Mouse (Mus musculus): ENCODE measurements around the gene 1700006A11Rik. TPM values are rescaled to one million over a fixed set of nuclear protein-coding genes. Genes with fewer than 3 reads are reported as not detected.
"Not testable (repeated sequence)": the region's sequence is repeated elsewhere in the genome, so short reads cannot be mapped to it uniquely, and the experiment has no call there.

Gene 1700006A11Rik
- total RNA-seq (2014; rRNA removed) (not detected in 2 replicates), polyA plus RNA-seq (2015; fragmentation: Nextera tagmentation; extraction: Ambion mirVana) (not detected in 2 replicates)

GRCm38 (mm10) chr3:124425940-124426339, at the start of gene 1700006A11Rik:
1700006A11Rik (minus strand) TSS chr3:124426040.
- WGBS: 93% methylated on average over 1 of the region's 1 CpGs
- no peak within 1 kb of the TSS for H3K4me3 ChIP-seq (ENCODE audit: low read depth, low read length)
- H3K4me2 ChIP-seq (ENCODE audit: low read depth, low read length, poor library complexity, severe bottlenecking): no peak within 1 kb of the TSS
- no peaks in the 10 kb centered on the region for H3K27me3 ChIP-seq (ENCODE audit: insufficient read depth, low read length)
- no peak for ATAC-seq (ENCODE audit: low FRiP score)
- H3K9ac ChIP-seq (replicated peaks; ENCODE audit: low read length, poor library complexity, severe bottlenecking): no peak within 1 kb of the TSS
- H3K4me1 ChIP-seq (ENCODE audit: insufficient read depth, low read length): no peaks in the 10 kb centered on the region
- no peak within 1 kb of the TSS for H3K27ac ChIP-seq (ENCODE audit: low read depth, low read length)
- no peaks in the 10 kb centered on the region for H3K9me3 ChIP-seq (ENCODE audit: low read length)
- no peak for DNase-seq (ENCODE audit: low spot score)
- no peak for TF ChIP-seq CTCF (IDR thresholded peaks at IDR 0.05)
- H3K36me3 ChIP-seq (ENCODE audit: insufficient read depth, low read length): no peaks in the 10 kb centered on the region

- DNase-seq (ENCODE audit: low spot score); H3K27ac ChIP-seq (ENCODE audit: low read depth, low read length); H3K4me2 ChIP-seq (ENCODE audit: low read depth, low read length, poor library complexity, severe bottlenecking); H3K4me3 ChIP-seq (ENCODE audit: low read depth, low read length); H3K36me3 ChIP-seq (ENCODE audit: insufficient read depth, low read length); H3K4me1 ChIP-seq (ENCODE audit: insufficient read depth, low read length); H3K9ac ChIP-seq (replicated peaks; ENCODE audit: low read length, poor library complexity, severe bottlenecking); H3K9me3 ChIP-seq (ENCODE audit: low read length); ATAC-seq (ENCODE audit: low FRiP score); H3K27me3 ChIP-seq (ENCODE audit: insufficient read depth, low read length): not testable (repeated sequence)
- 93% methylated on average over 5 of the region's 5 CpGs for WGBS
Observed at GRCm38 (mm10) chr3:124474291-124474690, 48.5 kb upstream of the 1700006A11Rik start.

- H3K36me3 ChIP-seq (ENCODE audit: insufficient read depth, low read length): no peaks in the 10 kb centered on the region
- DNase-seq (ENCODE audit: low spot score) (peak; percentile 15), ATAC-seq (ENCODE audit: low FRiP score) (no peak)
- H3K27ac ChIP-seq (ENCODE audit: low read depth, low read length): no peak overlapping the region
- no peaks in the 10 kb centered on the region for H3K27me3 ChIP-seq (ENCODE audit: insufficient read depth, low read length)
- no peak overlapping the region for H3K4me3 ChIP-seq (ENCODE audit: low read depth, low read length)
- no peaks in the 10 kb centered on the region for H3K4me1 ChIP-seq (ENCODE audit: insufficient read depth, low read length)
- no peaks in the 10 kb centered on the region for H3K9me3 ChIP-seq (ENCODE audit: low read length)
- no peak overlapping the region for H3K9ac ChIP-seq (replicated peaks; ENCODE audit: low read length, poor library complexity, severe bottlenecking)
- 84% methylated on average over 6 of the region's 6 CpGs for WGBS
- 0 out of 2 replicates have a peak, but pooled peaks have one; percentile 24 for TF ChIP-seq CTCF (IDR thresholded peaks at IDR 0.05)
- no peak overlapping the region for H3K4me2 ChIP-seq (ENCODE audit: low read depth, low read length, poor library complexity, severe bottlenecking)
Observed at GRCm38 (mm10) chr3:124466102-124466730, 40.4 kb upstream of the 1700006A11Rik start.

- H3K36me3 ChIP-seq (ENCODE audit: insufficient read depth, low read length): no peaks in the 10 kb centered on the region
- TF ChIP-seq CTCF (IDR thresholded peaks at IDR 0.05): no peak
- no peak overlapping the region for H3K9ac ChIP-seq (replicated peaks; ENCODE audit: low read length, poor library complexity, severe bottlenecking)
- H3K4me3 ChIP-seq (ENCODE audit: low read depth, low read length): no peak overlapping the region
- H3K4me2 ChIP-seq (ENCODE audit: low read depth, low read length, poor library complexity, severe bottlenecking): no peak overlapping the region
- H3K4me1 ChIP-seq (ENCODE audit: insufficient read depth, low read length): no peaks in the 10 kb centered on the region
- H3K27me3 ChIP-seq (ENCODE audit: insufficient read depth, low read length): no peaks in the 10 kb centered on the region
- no peak overlapping the region for H3K27ac ChIP-seq (ENCODE audit: low read depth, low read length)
- H3K9me3 ChIP-seq (ENCODE audit: low read length): no peaks in the 10 kb centered on the region
- DNase-seq (ENCODE audit: low spot score) (peak; percentile 72), ATAC-seq (ENCODE audit: low FRiP score) (no peak; the same call in 1 of the 2 replicates)
- WGBS: 52% methylated on average over 5 of the region's 5 CpGs
Observed at GRCm38 (mm10) chr3:124392201-124392600, 33.6 kb downstream of the 1700006A11Rik start.

- DNase-seq (ENCODE audit: low spot score): peak; percentile 42
Observed at GRCm38 (mm10) chr3:124390101-124390500, 35.7 kb downstream of the 1700006A11Rik start.

GRCm38 (mm10) chr3:124389650-124390049, 36.2 kb downstream of the 1700006A11Rik start:
- Histone ChIP-seq H3K4me3 (ENCODE audit: low read depth, low read length) (no peak overlapping the region), H3K27ac (ENCODE audit: low read depth, low read length) (no peak overlapping the region), H3K36me3 (ENCODE audit: insufficient read depth, low read length) (no peaks in the 10 kb centered on the region), H3K27me3 (ENCODE audit: insufficient read depth, low read length) (no peaks in the 10 kb centered on the region), H3K9me3 (ENCODE audit: low read length) (no peaks in the 10 kb centered on the region), H3K4me2 (ENCODE audit: low read depth, low read length, poor library complexity, severe bottlenecking) (no peak overlapping the region), H3K9ac (replicated peaks; ENCODE audit: low read length, poor library complexity, severe bottlenecking) (no peak overlapping the region), H3K4me1 (ENCODE audit: insufficient read depth, low read length) (no peaks in the 10 kb centered on the region)
- WGBS: 53% methylated on average over 2 of the region's 2 CpGs
- ATAC-seq (ENCODE audit: low FRiP score) (no peak), DNase-seq (ENCODE audit: low spot score) (peak; percentile 71)
- no peak for TF ChIP-seq CTCF (IDR thresholded peaks at IDR 0.05)

More at GRCm38 (mm10) chr3:124390101-124390500, 35.7 kb downstream of the 1700006A11Rik start:
- Histone ChIP-seq H3K4me2 (ENCODE audit: low read depth, low read length, poor library complexity, severe bottlenecking) (no peak overlapping the region), H3K27ac (ENCODE audit: low read depth, low read length) (no peak overlapping the region), H3K27me3 (ENCODE audit: insufficient read depth, low read length) (no peaks in the 10 kb centered on the region), H3K9ac (replicated peaks; ENCODE audit: low read length, poor library complexity, severe bottlenecking) (no peak overlapping the region), H3K9me3 (ENCODE audit: low read length) (no peaks in the 10 kb centered on the region), H3K4me1 (ENCODE audit: insufficient read depth, low read length) (no peaks in the 10 kb centered on the region), H3K4me3 (ENCODE audit: low read depth, low read length) (no peak overlapping the region), H3K36me3 (ENCODE audit: insufficient read depth, low read length) (no peaks in the 10 kb centered on the region)
- 79% methylated on average over 2 of the region's 2 CpGs for WGBS
- no peak for ATAC-seq (ENCODE audit: low FRiP score)
- no peak for TF ChIP-seq CTCF (IDR thresholded peaks at IDR 0.05)

- 91% methylated on average over 18 of the region's 18 CpGs for WGBS
- not testable (repeated sequence) for H3K27me3 ChIP-seq (ENCODE audit: insufficient read depth, low read length); H3K36me3 ChIP-seq (ENCODE audit: insufficient read depth, low read length); DNase-seq (ENCODE audit: low spot score); H3K4me3 ChIP-seq (ENCODE audit: low read depth, low read length); H3K4me1 ChIP-seq (ENCODE audit: insufficient read depth, low read length); ATAC-seq (ENCODE audit: low FRiP score); H3K27ac ChIP-seq (ENCODE audit: low read depth, low read length); H3K4me2 ChIP-seq (ENCODE audit: low read depth, low read length, poor library complexity, severe bottlenecking); H3K9me3 ChIP-seq (ENCODE audit: low read length); H3K9ac ChIP-seq (replicated peaks; ENCODE audit: low read length, poor library complexity, severe bottlenecking)
Observed at GRCm38 (mm10) chr3:124385377-124385776, 40.5 kb downstream of the 1700006A11Rik start.

All from midbrain, postnatal 0 days (tissue).